Mouse (Mus musculus) brain, embryonic 14.5 days (tissue): Measurements from ENCODE around the gene Prdm2.

Experiments used
- CTCF ChIP-seq: fragments of 200-500 bp; IDR thresholded peaks from 2 replicates; pipeline ENCODE4 v1.5.1; 2012; ENCODE audit warnings: inconsistent platforms, mild to moderate bottlenecking, moderate library complexity, borderline replicate concordance; ENCODE audit not compliant: insufficient read depth, insufficient read length; ENCODE audit errors: extremely low read depth
- POLR2A ChIP-seq: fragments of 200-500 bp; IDR thresholded peaks from 2 replicates; pipeline ENCODE4 v1.6.1; 2012; ENCODE audit warnings: mild to moderate bottlenecking, inconsistent platforms, borderline replicate concordance; ENCODE audit not compliant: poor library complexity, insufficient read depth, insufficient read length, severe bottlenecking; ENCODE audit errors: extremely low read depth

DNA sequence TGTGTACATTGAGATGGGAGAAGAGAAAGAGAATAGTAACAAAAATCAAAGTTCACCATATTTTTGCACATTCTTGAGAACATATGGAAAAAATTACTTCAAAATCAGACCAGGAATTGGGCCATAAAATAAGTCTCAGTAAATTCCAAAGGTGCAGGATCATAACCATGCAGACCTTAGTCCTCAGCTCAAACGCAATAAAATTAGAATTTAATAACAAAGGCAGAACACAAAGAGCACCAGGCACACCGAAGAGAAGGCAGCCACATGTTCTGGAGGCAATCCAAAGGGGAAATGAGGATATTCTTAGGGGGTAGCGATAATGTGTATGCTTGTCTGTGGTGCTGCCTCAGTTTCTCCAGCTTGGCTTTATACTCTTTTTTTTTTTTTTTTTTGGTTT lies 18.3 kb upstream of the Prdm2 start:
- TF ChIP-seq POLR2A (no peak), CTCF (no peak)
